Mouse (Mus musculus): ENCODE results near the gene Fam83e. TPM values are rescaled to one million over a fixed set of nuclear protein-coding genes. Genes with fewer than 3 reads are reported as not detected.

Gene Fam83e
- polyA plus RNA-seq, 1 experiment from 2014 or later, result 1.3 TPM

DNA sequence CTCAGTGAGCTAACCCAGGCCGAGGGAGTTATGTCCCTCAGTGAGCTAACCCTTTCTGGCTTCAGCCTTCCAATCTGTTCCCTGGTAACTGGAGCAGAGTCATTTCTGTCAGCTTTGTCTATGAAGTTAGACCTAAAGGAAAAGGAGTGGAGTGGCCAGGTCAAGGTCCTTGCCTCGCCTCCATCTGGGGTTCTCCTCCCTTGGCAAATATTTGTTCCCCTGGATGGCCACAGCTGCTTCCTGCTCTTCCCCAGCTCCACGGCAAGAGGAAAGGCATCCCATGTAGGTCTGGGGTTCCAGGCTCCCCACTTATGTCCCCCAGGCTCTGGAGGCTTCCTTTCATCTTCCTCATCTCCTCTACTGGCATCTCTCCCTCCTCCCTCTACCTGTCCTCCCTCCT is 6.6 kb downstream of the Fam83e start:
- Histone ChIP-seq H3K4me1 (peaks cover 6% of the 10 kb centered on the region; the same call in 1 of the 2 replicates), H3K27me3 (no peaks in the 10 kb centered on the region), H3K27ac (no peak overlapping the region), H3K4me3 (no peak overlapping the region), H3K9me3 (no peaks in the 10 kb centered on the region), H3K36me3 (peaks cover 50% of the 10 kb centered on the region), H3K4me2 (replicated peaks) (no peak overlapping the region), H3K9ac (no peak overlapping the region)
- 84% methylated on average over 3 of the region's 3 CpGs for WGBS
- ATAC-seq (ENCODE audit: insufficient number of reproducible peaks, insufficient read depth, low FRiP score, low TSS enrichment), result no peak

DNA sequence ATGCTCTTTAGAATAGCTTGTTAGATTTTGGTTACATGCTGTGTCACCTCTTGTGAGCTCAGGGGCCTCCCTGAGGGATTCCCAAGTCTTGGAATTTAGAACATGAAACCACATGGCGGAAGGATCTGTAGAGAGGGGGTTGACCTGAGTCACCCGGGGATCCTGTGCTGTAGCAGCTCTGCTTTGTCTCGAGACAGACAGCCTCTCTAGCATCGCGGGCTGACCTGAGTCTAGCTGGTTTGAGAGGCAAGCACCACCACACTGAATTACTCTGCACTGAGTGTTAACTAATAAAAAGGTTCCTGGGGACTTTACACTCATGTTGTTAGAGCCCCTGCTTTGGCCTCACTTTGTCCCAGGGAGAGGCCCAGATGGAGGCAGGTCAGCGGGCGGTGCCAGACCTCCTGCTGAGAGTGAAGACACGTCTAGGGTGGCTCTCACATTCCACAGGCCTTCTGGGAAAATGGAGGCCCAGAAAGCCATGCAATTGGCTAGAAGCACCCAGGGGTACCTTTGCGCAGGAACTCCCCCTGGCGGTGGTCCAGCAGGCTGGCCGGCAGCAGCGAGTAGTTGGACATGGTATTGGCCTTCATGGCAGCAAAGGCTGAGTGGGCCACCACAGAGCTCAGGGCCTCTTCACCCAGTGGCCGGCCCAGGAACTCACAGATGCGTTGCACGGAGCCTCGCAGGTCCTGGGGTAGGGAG is 9.9 kb downstream of the Fam83e start:
- Histone ChIP-seq H3K4me1 (peaks cover 6% of the 10 kb centered on the region; the same call in 1 of the 2 replicates), H3K27me3 (no peaks in the 10 kb centered on the region), H3K36me3 (peaks cover 20% of the 10 kb centered on the region), H3K4me3 (no peak overlapping the region), H3K9me3 (no peaks in the 10 kb centered on the region), H3K4me2 (replicated peaks) (no peak overlapping the region), H3K27ac (no peak overlapping the region), H3K9ac (no peak overlapping the region)
- WGBS, result 15% methylated on average over 16 of the region's 16 CpGs
- no peak for ATAC-seq (ENCODE audit: insufficient number of reproducible peaks, insufficient read depth, low FRiP score, low TSS enrichment)

DNA sequence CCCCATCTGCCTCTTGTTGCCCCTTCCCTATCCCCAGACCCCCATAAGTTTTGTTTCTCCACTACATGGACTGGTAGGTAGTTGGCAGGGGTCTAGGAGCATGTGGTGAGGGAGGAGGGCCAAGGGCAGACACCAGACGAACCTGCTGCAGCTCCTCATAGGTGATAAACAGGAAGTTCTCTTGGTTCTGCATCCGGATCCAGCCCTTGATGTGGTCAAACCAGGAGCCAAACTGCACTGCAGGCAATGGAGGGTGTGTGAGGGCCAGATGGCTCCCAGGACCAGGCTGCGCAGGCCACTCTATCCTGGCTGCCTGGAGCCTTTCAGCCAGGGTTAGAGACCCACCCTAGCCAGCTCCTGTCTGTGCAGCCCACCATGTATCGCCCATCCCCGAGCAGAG is 12.5 kb downstream of the Fam83e start:
- H3K4me3 ChIP-seq, result no peak overlapping the region
- WGBS, result 84% methylated on average over 5 of the region's 5 CpGs
- H3K9me3 ChIP-seq, result no peaks in the 10 kb centered on the region
- no peak overlapping the region for H3K27ac ChIP-seq
- peaks cover 6% of the 10 kb centered on the region; the same call in 1 of the 2 replicates for H3K4me1 ChIP-seq
- H3K9ac ChIP-seq, result no peak overlapping the region
- H3K36me3 ChIP-seq, result peaks cover 4% of the 10 kb centered on the region
- H3K4me2 ChIP-seq (replicated peaks), result no peak overlapping the region
- H3K27me3 ChIP-seq, result no peaks in the 10 kb centered on the region
- ATAC-seq (ENCODE audit: insufficient number of reproducible peaks, insufficient read depth, low FRiP score, low TSS enrichment), result no peak

DNA sequence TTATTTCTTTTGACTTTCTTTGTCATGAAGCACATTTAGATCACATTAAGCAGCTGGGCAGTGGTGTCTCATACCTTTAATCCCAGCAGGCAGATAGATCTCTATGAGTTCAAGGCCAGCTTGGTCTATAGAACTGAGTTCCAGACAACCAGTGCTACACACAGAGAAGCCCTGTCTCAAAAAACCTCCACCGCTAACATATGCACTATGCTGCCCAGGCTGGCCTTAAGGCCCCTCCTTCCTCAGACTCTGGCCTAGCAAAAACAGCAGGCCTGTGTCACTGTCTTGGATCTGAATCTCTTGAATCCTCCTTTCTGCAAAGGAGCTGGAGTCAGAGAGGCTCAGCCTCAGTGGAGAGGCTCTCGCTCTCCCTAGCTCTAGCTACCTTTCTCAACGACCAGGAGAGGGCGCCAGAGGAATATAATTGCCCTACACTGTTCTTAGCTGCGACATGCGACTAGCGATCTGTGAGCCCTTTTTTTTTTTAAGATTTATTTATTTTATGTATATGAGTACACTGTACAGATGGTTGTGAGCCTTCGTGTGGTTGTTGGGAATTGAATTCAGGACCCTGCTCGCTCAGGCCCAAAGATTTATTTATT is 18.3 kb downstream of the Fam83e start:
- Histone ChIP-seq H3K4me2 (replicated peaks) (no peak overlapping the region), H3K9ac (no peak overlapping the region), H3K27me3 (no peaks in the 10 kb centered on the region), H3K36me3 (no peaks in the 10 kb centered on the region), H3K27ac (no peak overlapping the region), H3K4me1 (no peaks in the 10 kb centered on the region), H3K9me3 (no peaks in the 10 kb centered on the region), H3K4me3 (no peak overlapping the region)
- peak; percentile 73 for ATAC-seq (ENCODE audit: insufficient number of reproducible peaks, insufficient read depth, low FRiP score, low TSS enrichment)
- 8% methylated on average over 9 of the region's 9 CpGs for WGBS

DNA sequence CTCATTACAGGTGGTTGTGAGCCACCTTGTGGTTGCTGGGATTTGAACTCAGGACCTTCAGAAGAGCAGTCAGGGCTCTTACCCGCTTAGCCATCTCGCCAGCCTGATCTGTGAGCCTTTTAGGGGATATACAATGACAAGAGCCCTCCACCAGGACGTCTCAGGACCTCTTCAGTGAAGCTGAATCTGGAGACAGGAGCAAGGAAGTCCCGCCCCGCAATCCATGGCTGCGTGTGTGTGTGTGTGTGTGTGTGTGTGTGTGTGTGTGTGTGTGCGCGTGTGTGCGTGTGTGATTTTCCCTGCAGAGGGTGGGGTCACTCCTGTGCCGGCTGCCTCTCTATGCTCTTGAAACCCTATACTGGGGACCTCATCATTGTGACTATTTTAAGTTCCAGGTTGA is 18.8 kb downstream of the Fam83e start:
- Histone ChIP-seq H3K4me3 (no peak overlapping the region), H3K27me3 (no peaks in the 10 kb centered on the region), H3K9ac (no peak overlapping the region), H3K4me2 (replicated peaks) (no peak overlapping the region), H3K9me3 (no peaks in the 10 kb centered on the region), H3K4me1 (no peaks in the 10 kb centered on the region), H3K27ac (no peak overlapping the region), H3K36me3 (no peaks in the 10 kb centered on the region)
- 56% methylated on average over 10 of the region's 10 CpGs for WGBS
- no peak for ATAC-seq (ENCODE audit: insufficient number of reproducible peaks, insufficient read depth, low FRiP score, low TSS enrichment)

DNA sequence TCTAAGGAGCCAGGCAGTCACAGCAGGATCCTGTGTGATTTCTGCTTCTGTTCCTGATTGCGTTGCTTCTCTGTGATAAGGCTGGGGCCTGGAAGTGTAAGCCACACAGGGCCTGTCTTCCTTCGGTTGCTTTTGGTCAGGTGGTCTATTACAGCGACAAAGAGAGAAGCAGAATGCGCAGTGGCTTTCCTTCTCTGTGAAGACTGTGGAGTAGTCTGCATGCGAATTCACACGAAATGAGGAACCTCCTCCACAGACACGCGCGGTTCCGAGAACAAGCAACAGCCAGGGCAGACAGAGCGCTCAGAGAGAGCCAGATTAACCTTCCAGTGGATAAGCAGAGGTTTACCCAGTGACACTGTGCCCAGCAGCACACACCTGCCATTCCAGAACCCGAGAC is 20.3 kb downstream of the Fam83e start:
- ATAC-seq (ENCODE audit: insufficient number of reproducible peaks, insufficient read depth, low FRiP score, low TSS enrichment), result no peak
- H3K9ac ChIP-seq, result no peak overlapping the region
- no peak overlapping the region for H3K4me3 ChIP-seq
- H3K27me3 ChIP-seq, result no peaks in the 10 kb centered on the region
- H3K36me3 ChIP-seq, result no peaks in the 10 kb centered on the region
- H3K27ac ChIP-seq, result no peak overlapping the region
- no peaks in the 10 kb centered on the region for H3K9me3 ChIP-seq
- peak overlapping the region; percentile 42; the same call in 1 of the 2 replicates for H3K4me2 ChIP-seq (replicated peaks)
- no peaks in the 10 kb centered on the region for H3K4me1 ChIP-seq
- WGBS, result 85% methylated on average over 12 of the region's 12 CpGs

DNA sequence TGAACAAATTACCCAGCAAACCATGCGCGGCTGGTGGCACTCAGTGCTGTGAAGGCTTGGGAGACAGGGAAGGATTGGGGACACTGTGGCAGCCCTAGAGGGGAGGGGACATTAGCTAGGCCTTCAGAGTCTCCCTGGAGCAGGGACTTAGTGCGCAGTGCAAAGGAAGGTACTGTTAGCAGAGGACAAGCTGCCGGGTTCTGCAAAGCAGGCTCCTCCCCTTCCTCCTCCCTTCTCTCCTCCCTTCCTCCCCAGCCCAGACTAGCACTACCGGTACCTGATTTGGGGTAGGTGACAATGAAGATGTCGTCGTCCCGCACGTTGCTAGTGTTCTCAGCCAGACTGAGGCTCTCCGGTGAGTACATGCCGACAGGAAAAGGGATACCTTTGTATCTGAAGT is 20.8 kb downstream of the Fam83e start:
- Histone ChIP-seq H3K4me2 (replicated peaks) (peak overlapping the region; percentile 42), H3K4me1 (no peaks in the 10 kb centered on the region), H3K27me3 (no peaks in the 10 kb centered on the region), H3K4me3 (peak overlapping the region; percentile 24), H3K36me3 (no peaks in the 10 kb centered on the region), H3K27ac (no peak overlapping the region), H3K9me3 (peaks cover 2% of the 10 kb centered on the region; the same call in 1 of the 2 replicates), H3K9ac (no peak overlapping the region)
- 34% methylated on average over 11 of the region's 11 CpGs for WGBS
- no peak for ATAC-seq (ENCODE audit: insufficient number of reproducible peaks, insufficient read depth, low FRiP score, low TSS enrichment)

DNA sequence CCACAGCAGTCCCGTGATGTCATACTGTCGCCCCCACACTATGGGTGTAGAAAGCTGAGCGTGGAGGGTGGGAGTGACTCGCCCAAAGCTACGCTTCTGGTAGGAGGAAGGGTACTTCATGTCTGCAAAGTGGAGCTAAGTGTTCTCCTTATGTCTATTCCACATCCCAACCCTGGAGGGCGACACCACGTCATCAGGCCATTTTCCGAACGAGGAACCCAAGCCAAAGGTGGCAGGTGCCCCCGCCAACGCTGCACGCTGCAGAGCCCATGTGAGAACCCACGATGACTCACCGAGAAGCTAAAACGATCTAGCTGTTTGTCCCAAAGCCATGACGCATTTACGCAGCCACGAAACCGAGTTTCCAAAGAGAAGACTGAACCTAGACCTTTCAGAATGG is 21.3 kb downstream of the Fam83e start:
- Histone ChIP-seq H3K4me1 (no peaks in the 10 kb centered on the region), H3K4me2 (replicated peaks) (peak overlapping the region; percentile 42), H3K36me3 (no peaks in the 10 kb centered on the region), H3K4me3 (peak overlapping the region; percentile 24), H3K27me3 (no peaks in the 10 kb centered on the region), H3K27ac (no peak overlapping the region), H3K9me3 (peaks cover 3% of the 10 kb centered on the region; the same call in 1 of the 2 replicates), H3K9ac (peak overlapping the region; percentile 29; the same call in 1 of the 2 replicates)
- ATAC-seq (ENCODE audit: insufficient number of reproducible peaks, insufficient read depth, low FRiP score, low TSS enrichment), result no peak
- WGBS, result 33% methylated on average over 19 of the region's 19 CpGs

DNA sequence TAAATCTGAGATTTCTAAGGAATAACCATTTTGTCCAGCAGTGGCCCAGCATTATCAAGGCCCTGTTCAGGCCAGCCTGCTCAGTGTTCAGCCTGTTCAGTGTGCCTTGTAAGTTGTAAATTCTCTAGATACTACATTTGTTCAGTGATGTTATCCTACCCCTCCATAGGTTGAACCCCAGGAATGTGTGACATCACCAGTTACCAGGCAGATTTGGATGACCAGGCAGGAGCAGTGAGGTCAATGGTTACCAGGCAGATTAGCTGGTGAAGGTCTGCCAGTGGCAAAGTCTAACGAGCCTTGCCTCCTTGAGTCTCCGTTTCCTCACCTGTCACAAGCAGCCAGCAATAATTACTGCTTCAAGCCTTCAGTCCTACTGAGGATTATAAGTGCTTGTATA is 23.4 kb downstream of the Fam83e start:
- H3K4me2 ChIP-seq (replicated peaks), result no peak overlapping the region
- H3K9me3 ChIP-seq, result peaks cover 3% of the 10 kb centered on the region; the same call in 1 of the 2 replicates
- H3K36me3 ChIP-seq, result no peaks in the 10 kb centered on the region
- H3K27me3 ChIP-seq, result no peaks in the 10 kb centered on the region
- no peak overlapping the region for H3K27ac ChIP-seq
- 27% methylated on average over 2 of the region's 2 CpGs for WGBS
- peaks cover 1% of the 10 kb centered on the region; the same call in 1 of the 2 replicates for H3K4me1 ChIP-seq
- ATAC-seq (ENCODE audit: insufficient number of reproducible peaks, insufficient read depth, low FRiP score, low TSS enrichment), result no peak
- no peak overlapping the region for H3K4me3 ChIP-seq
- H3K9ac ChIP-seq, result no peak overlapping the region

DNA sequence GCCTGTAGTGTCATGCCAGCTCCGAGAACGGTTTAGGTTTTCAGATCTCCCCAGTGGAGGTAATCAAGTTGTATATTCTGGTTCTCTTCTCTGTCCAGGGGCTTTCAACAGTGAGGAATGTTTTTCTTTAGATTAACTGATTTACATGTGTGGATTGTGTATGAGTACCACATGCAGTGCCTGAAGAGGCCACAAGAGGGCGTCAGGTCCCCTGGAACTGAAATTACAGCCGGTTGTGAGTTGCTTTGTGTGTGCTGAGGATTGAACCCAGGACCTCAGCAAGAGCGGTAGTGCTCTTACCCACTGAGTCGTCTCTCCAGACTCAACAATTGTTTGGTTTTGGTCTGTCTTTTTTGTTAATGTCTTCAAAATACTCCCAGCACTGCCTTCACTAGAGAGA is 25.5 kb downstream of the Fam83e start:
- Histone ChIP-seq H3K4me2 (replicated peaks) (no peak overlapping the region), H3K9ac (no peak overlapping the region), H3K27me3 (no peaks in the 10 kb centered on the region), H3K4me1 (peaks cover 6% of the 10 kb centered on the region; the same call in 1 of the 2 replicates), H3K4me3 (no peak overlapping the region), H3K9me3 (peaks cover 3% of the 10 kb centered on the region; the same call in 1 of the 2 replicates), H3K27ac (no peak overlapping the region), H3K36me3 (no peaks in the 10 kb centered on the region)
- ATAC-seq (ENCODE audit: insufficient number of reproducible peaks, insufficient read depth, low FRiP score, low TSS enrichment), result no peak
- WGBS, result 62% methylated on average over 6 of the region's 6 CpGs

DNA sequence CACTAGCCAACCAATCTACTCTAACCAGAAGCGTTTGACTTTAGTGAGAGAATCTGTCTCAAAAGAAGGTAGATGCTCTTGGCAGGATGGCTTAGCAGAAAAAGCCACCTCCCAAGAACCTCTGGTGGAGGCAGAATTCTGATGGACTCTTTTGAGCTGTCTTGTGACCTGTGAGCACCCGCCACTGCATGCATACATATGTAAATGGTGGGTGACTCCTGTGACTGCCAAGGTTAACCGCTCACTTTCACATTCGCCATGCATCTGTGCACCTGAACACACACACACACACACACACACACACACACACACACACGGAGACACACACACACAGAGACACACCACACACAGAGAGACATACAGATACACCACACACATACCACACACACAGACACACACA is 26.4 kb downstream of the Fam83e start:
- ATAC-seq (ENCODE audit: insufficient number of reproducible peaks, insufficient read depth, low FRiP score, low TSS enrichment), result no peak
- H3K4me2 ChIP-seq (replicated peaks), result no peak overlapping the region
- 84% methylated on average over 5 of the region's 5 CpGs for whole genome bisulfite sequencing
- H3K36me3 ChIP-seq, result no peaks in the 10 kb centered on the region
- H3K27me3 ChIP-seq, result no peaks in the 10 kb centered on the region
- peaks cover 6% of the 10 kb centered on the region; the same call in 1 of the 2 replicates for H3K4me1 ChIP-seq
- H3K9me3 ChIP-seq, result peaks cover 3% of the 10 kb centered on the region; the same call in 1 of the 2 replicates
- no peak overlapping the region for H3K27ac ChIP-seq
- no peak overlapping the region for H3K9ac ChIP-seq
- H3K4me3 ChIP-seq, result no peak overlapping the region

DNA sequence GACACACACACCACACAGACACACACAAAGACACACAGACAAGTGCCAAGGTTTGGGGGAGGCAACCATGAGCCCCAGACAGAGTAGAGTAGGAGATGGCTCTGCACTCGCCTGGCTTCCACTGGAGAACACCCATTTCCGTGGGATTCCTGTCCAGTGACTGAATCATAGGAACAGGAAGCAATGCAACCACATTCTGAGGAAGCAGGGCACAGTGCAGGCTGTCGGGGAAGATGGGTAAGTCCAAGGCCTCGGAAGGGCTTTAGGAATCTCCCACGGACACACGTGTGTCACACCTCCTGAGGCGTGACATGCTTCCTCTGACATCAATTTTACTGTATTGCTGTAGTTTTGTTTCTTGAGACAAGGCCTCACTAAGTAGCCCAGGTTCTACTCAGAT is 27.1 kb downstream of the Fam83e start:
- H3K27ac ChIP-seq, result no peak overlapping the region
- H3K9me3 ChIP-seq, result peaks cover 3% of the 10 kb centered on the region; the same call in 1 of the 2 replicates
- WGBS, result 79% methylated on average over 7 of the region's 7 CpGs
- H3K27me3 ChIP-seq, result no peaks in the 10 kb centered on the region
- no peak overlapping the region for H3K4me3 ChIP-seq
- H3K9ac ChIP-seq, result no peak overlapping the region
- H3K4me1 ChIP-seq, result peaks cover 6% of the 10 kb centered on the region; the same call in 1 of the 2 replicates
- H3K4me2 ChIP-seq (replicated peaks), result no peak overlapping the region
- ATAC-seq (ENCODE audit: insufficient number of reproducible peaks, insufficient read depth, low FRiP score, low TSS enrichment), result no peak
- H3K36me3 ChIP-seq, result no peaks in the 10 kb centered on the region

Data from embryonic facial prominence, embryonic 12.5 days (tissue).